Mouse (Mus musculus): ENCODE data around the gene Sin3a.

DNA sequence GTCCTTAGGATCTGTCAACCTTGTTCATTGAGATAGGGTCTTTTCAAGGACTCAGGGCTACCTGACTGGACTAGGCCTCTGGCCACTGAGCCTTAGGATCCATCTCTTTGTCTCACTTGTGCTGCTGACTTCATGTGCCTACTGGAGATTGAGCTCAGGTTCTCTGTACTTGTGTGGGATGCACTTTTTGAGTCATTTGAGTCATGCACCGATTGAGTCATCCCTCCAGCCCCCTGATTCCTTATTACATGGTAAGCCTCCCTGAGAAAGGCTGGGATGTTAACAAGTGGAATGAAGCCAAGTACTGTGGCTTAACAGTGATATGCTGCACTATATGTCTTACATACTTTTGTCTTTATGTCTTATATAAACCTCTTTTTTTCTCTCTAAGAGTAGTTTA is 40.1 kb upstream of the Sin3a start:
- TF ChIP-seq CTCF (IDR thresholded peaks at IDR 0.05; ENCODE audit: insufficient read depth, low read depth, low read length) (no peak), POLR2A (IDR thresholded peaks at IDR 0.05; ENCODE audit: insufficient read depth, low read depth, low read length) (no peak)

Data from olfactory bulb, adult 2 months (tissue).